Mouse (Mus musculus): Measurements from ENCODE around the gene Olfr51.
"Not testable (repeated sequence)": the region's sequence is repeated elsewhere in the genome, so short reads cannot be mapped to it uniquely, and the experiment has no call there.

The Olfr51 gene

GRCm38 (mm10) chr11:51003296-51003695 lies at the start of gene Olfr51:
Gene Olfr51, plus strand, starts transcription at chr11:51003596.
- no peak for DNase-seq

GRCm38 (mm10) chr11:50953665-50954064 lies 49.7 kb upstream of the Olfr51 start, which contains the start of gene Prop1:
Gene Prop1, minus strand, starts transcription at chr11:50953765.
- DNase-seq: no peak

GRCm38 (mm10) chr11:50964886-50965285 lies 38.5 kb upstream of the Olfr51 start:
- no peak for DNase-seq

GRCm38 (mm10) chr11:50966230-50966629 lies 37.2 kb upstream of the Olfr51 start, which contains the start of gene Olfr1378:
Gene Olfr1378, plus strand, starts transcription at chr11:50966530.
- no peak for DNase-seq

- DNase-seq: no peak
These were observed 26.2 kb upstream of the Olfr51 start for GRCm38 (mm10) chr11:50977216-50977615.

- DNase-seq: no peak
These were observed 21.7 kb upstream of the Olfr51 start, which contains the start of gene Olfr1377 for GRCm38 (mm10) chr11:50981667-50982066. Gene Olfr1377, plus strand, starts transcription at chr11:50981967.

- DNase-seq: no peak
These were observed 8.4 kb downstream of the Olfr51 start for GRCm38 (mm10) chr11:51011821-51012220.

GRCm38 (mm10) chr11:51013936-51014335 lies 10.5 kb downstream of the Olfr51 start, which contains the start of gene Olfr54:
Gene Olfr54, plus strand, starts transcription at chr11:51014236.
- DNase-seq: no peak

- no peak for DNase-seq
These were observed 12.9 kb downstream of the Olfr51 start for GRCm38 (mm10) chr11:51016341-51016740.

GRCm38 (mm10) chr11:51026811-51027210 lies 23.4 kb downstream of the Olfr51 start:
- DNase-seq: not testable (repeated sequence)

GRCm38 (mm10) chr11:51029381-51029780 lies 26.0 kb downstream of the Olfr51 start:
- DNase-seq: not testable (repeated sequence)

- DNase-seq: no peak
These were observed 26.8 kb downstream of the Olfr51 start for GRCm38 (mm10) chr11:51030225-51030624.

GRCm38 (mm10) chr11:51032851-51033250 lies 29.5 kb downstream of the Olfr51 start:
- DNase-seq: no peak

GRCm38 (mm10) chr11:51034141-51034540 lies 30.7 kb downstream of the Olfr51 start:
- not testable (repeated sequence) for DNase-seq

GRCm38 (mm10) chr11:51035951-51036350 lies 32.6 kb downstream of the Olfr51 start:
- DNase-seq: no peak

- not testable (repeated sequence) for DNase-seq
These were observed 41.4 kb downstream of the Olfr51 start for GRCm38 (mm10) chr11:51044776-51045175.

GRCm38 (mm10) chr11:51047809-51048208 lies 44.4 kb downstream of the Olfr51 start, which contains the start of gene Olfr1375:
Gene Olfr1375, plus strand, starts transcription at chr11:51048109.
- DNase-seq: not testable (repeated sequence)

GRCm38 (mm10) chr11:51051678-51052077 lies 48.3 kb downstream of the Olfr51 start:
- no peak for DNase-seq

GRCm38 (mm10) chr11:51053230-51053629 lies 49.8 kb downstream of the Olfr51 start:
- no peak for DNase-seq

GRCm38 (mm10) chr11:51059151-51059571 lies 55.8 kb downstream of the Olfr51 start, which contains the start of gene Zfp354a:
Gene Zfp354a, plus strand, starts transcription at chr11:51059257.
- DNase-seq: peak; percentile 70
